Mouse (Mus musculus) lung, postnatal 10 days (tissue): ENCODE data around the gene Pik3ip1.

ENCODE experiments used
- DNase-seq: peaks from one replicate; pipeline ENCODE4 v3.0.0; 2021

The Pik3ip1 gene

GRCm38 (mm10) chr11:3329891-3330451 is at the start of gene Pik3ip1:
Gene Pik3ip1, plus strand, starts transcription at chr11:3330401.
- no peak for DNase-seq

- no peak for DNase-seq
Measured at GRCm38 (mm10) chr11:3282887-3283286, 47.3 kb upstream of the Pik3ip1 start.

GRCm38 (mm10) chr11:3283645-3284044 is 46.6 kb upstream of the Pik3ip1 start:
- DNase-seq, result peak; percentile 36

GRCm38 (mm10) chr11:3285940-3286339 is 44.3 kb upstream of the Pik3ip1 start:
- no peak for DNase-seq

- no peak for DNase-seq
Measured at GRCm38 (mm10) chr11:3287131-3287530, 43.1 kb upstream of the Pik3ip1 start.

GRCm38 (mm10) chr11:3287921-3288320 is 42.3 kb upstream of the Pik3ip1 start:
- DNase-seq, result no peak

GRCm38 (mm10) chr11:3288521-3289301 is 41.5 kb upstream of the Pik3ip1 start, which contains the start of gene Patz1:
Gene Patz1, plus strand, starts transcription at chr11:3288874.
- peak; percentile 73 for DNase-seq

- DNase-seq, result peak; percentile 93
Measured at GRCm38 (mm10) chr11:3289302-3289802, 40.8 kb upstream of the Pik3ip1 start.

- peak; percentile 91 for DNase-seq
Measured at GRCm38 (mm10) chr11:3289803-3290639, 40.2 kb upstream of the Pik3ip1 start.

- DNase-seq, result peak; percentile 49
Measured at GRCm38 (mm10) chr11:3290640-3291310, 39.4 kb upstream of the Pik3ip1 start.

GRCm38 (mm10) chr11:3291311-3292061 is 38.7 kb upstream of the Pik3ip1 start:
- no peak for DNase-seq

GRCm38 (mm10) chr11:3292062-3292421 is 38.2 kb upstream of the Pik3ip1 start:
- peak; percentile 67 for DNase-seq

- peak; percentile 64 for DNase-seq
Measured at GRCm38 (mm10) chr11:3292711-3293249, 37.4 kb upstream of the Pik3ip1 start.

GRCm38 (mm10) chr11:3293361-3293760 is 36.8 kb upstream of the Pik3ip1 start:
- DNase-seq, result no peak

GRCm38 (mm10) chr11:3294641-3295040 is 35.6 kb upstream of the Pik3ip1 start:
- DNase-seq, result no peak

GRCm38 (mm10) chr11:3296056-3296455 is 34.1 kb upstream of the Pik3ip1 start:
- DNase-seq, result no peak

- DNase-seq, result no peak
Measured at GRCm38 (mm10) chr11:3297871-3298812, 32.1 kb upstream of the Pik3ip1 start.

- DNase-seq, result no peak
Measured at GRCm38 (mm10) chr11:3298813-3299185, 31.4 kb upstream of the Pik3ip1 start.

- no peak for DNase-seq
Measured at GRCm38 (mm10) chr11:3301075-3301474, 29.1 kb upstream of the Pik3ip1 start.

- DNase-seq, result no peak
Measured at GRCm38 (mm10) chr11:3302385-3302784, 27.8 kb upstream of the Pik3ip1 start.

- peak; percentile 53 for DNase-seq
Measured at GRCm38 (mm10) chr11:3302792-3303191, 27.4 kb upstream of the Pik3ip1 start.
